Mouse (Mus musculus) brain, embryonic 14.5 days (tissue): ENCODE data around the gene Tmeff2.

ENCODE experiments used
- CTCF ChIP-seq: fragments of 200-500 bp; IDR thresholded peaks from 2 replicates; pipeline ENCODE4 v1.5.1; 2012; ENCODE audit warnings: inconsistent platforms, mild to moderate bottlenecking, moderate library complexity, borderline replicate concordance; ENCODE audit not compliant: insufficient read depth, insufficient read length; ENCODE audit errors: extremely low read depth
- POLR2A ChIP-seq: fragments of 200-500 bp; IDR thresholded peaks from 2 replicates; pipeline ENCODE4 v1.6.1; 2012; ENCODE audit warnings: mild to moderate bottlenecking, inconsistent platforms, borderline replicate concordance; ENCODE audit not compliant: poor library complexity, insufficient read depth, insufficient read length, severe bottlenecking; ENCODE audit errors: extremely low read depth

DNA sequence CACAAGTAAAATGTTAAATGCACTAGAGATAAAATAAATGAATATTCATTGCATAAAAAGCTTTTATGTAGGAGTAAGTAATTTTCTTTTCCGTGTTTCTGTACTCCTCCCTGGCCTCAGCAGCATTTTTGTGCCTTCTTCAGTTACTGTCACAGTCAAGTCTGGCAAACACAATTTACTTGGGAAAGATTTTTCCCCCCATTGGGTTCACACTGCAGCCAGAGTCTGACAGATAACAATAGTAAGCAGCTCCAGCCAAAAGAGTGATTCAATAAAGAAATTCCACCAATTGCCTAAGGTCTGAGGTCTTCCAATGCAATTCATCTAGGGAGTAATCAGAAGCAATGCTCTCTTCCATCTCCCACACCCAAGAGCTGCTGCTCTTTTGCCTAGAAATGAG, 48.1 kb downstream of the Tmeff2 start:
- TF ChIP-seq CTCF: no peak
- TF ChIP-seq POLR2A: no peak
